21 mouse cellular contexts compared by ENCODE assay signal in the genomic region with DNA sequence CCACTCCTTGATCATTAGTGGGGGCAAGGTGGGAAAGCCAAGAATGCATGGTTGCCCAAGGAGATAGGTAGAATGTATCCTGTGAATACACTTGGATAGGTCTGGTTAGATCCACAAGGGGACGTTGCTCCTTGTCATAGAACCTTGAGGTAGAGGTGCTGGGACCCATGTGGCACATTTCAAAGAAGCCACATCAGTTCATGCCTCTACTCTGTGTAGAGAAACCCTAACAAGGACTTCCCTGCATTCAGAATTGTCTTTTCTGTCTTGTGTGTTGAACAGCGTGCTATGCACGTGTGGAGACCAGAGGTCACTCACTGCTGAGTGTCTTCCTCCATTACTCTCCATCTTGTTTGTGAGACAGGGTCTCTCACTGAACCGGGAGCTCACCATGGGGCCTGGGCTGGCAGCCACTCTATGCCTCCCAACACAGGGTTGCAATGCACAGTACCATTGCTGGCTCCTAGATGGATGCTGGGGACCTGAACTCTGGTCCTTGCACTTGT.
"Had no signal": no experiment of that assay in that cellular context is flagged by ENCODE, and none has a peak within 500 bp of the region (broad histone marks: within the 10 kb centered on the region; RNA-seq: fewer than 3 reads in every experiment).

No protein-coding gene starts in this region.

- H3K36me3 ChIP-seq: intestine, embryonic 15.5 days; limb, embryonic 12.5 days; limb, embryonic 15.5 days; neural tube, embryonic 12.5 days; neural tube, embryonic 15.5 days had no signal

- H3K4me3 ChIP-seq: intestine, embryonic 15.5 days; limb, embryonic 12.5 days; limb, embryonic 15.5 days; neural tube, embryonic 12.5 days; neural tube, embryonic 15.5 days had no signal

- H3K9me3 ChIP-seq: intestine, embryonic 15.5 days; limb, embryonic 12.5 days; limb, embryonic 15.5 days; neural tube, embryonic 12.5 days had no signal

- H3K4me1 ChIP-seq: intestine, embryonic 15.5 days; limb, embryonic 12.5 days; limb, embryonic 15.5 days; neural tube, embryonic 12.5 days; neural tube, embryonic 15.5 days had no signal

- H3K27me3 ChIP-seq: intestine, embryonic 15.5 days; limb, embryonic 12.5 days; limb, embryonic 15.5 days; neural tube, embryonic 12.5 days; neural tube, embryonic 15.5 days had no signal

- H3K9ac ChIP-seq: intestine, embryonic 15.5 days; limb, embryonic 12.5 days; limb, embryonic 15.5 days; liver, embryonic 14.5 days; liver, postnatal 0 days; lung, embryonic 14.5 days; neural tube, embryonic 12.5 days; neural tube, embryonic 15.5 days had no signal

- H3K27ac ChIP-seq: intestine, embryonic 15.5 days; limb, embryonic 12.5 days; limb, embryonic 15.5 days; liver, embryonic 14.5 days; macrophage; neural tube, embryonic 12.5 days; neural tube, embryonic 15.5 days had no signal

- DNase-seq: kidney, adult 11 months; kidney, adult 8-10 months; kidney, postnatal 14 days; kidney, postnatal 4 days; left cerebral cortex, postnatal 4 days; liver, postnatal 0 days; lung, embryonic 14.5 days; midbrain, embryonic 14.5 days; right cerebral cortex, adult 18-20 months; right cerebral cortex, postnatal 14 days; right cerebral cortex, postnatal 4 days had no signal

- H3K4me2 ChIP-seq: intestine, embryonic 15.5 days; limb, embryonic 12.5 days; limb, embryonic 15.5 days; liver, embryonic 11.5 days; lung, embryonic 14.5 days; midbrain, embryonic 11.5 days; neural tube, embryonic 12.5 days; neural tube, embryonic 15.5 days had no signal

- ATAC-seq: intestine, embryonic 15.5 days; liver, postnatal 0 days; lung, postnatal 0 days had no signal
